Mouse (Mus musculus): ENCODE measurements around the gene Tbc1d10c. TPM values are rescaled to one million over a fixed set of nuclear protein-coding genes. Genes with fewer than 3 reads are reported as not detected.
A peak's percentile ranks its signal among the peaks of the same experiment; 100 is the strongest.
"Not testable (repeated sequence)": the region's sequence is repeated elsewhere in the genome, so short reads cannot be mapped to it uniquely, and the experiment has no call there.

Tbc1d10c gene
- total RNA-seq, 2 experiments from 2014 or later = 1.6 to 1.8 TPM

GRCm38 (mm10) chr19:4149764-4150461 is 41.2 kb downstream of the Tbc1d10c start:
- intact Hi-C loops (cut with DNase I) = no loop called here
- no peak for DNase-seq (ENCODE audit: low spot score in 2 of 2)

- intact Hi-C loops (cut with DNase I) = no loop called here
- no peak for DNase-seq (ENCODE audit: low spot score in 2 of 2)
Observed at GRCm38 (mm10) chr19:4149283-4149682, 41.8 kb downstream of the Tbc1d10c start.

DNA sequence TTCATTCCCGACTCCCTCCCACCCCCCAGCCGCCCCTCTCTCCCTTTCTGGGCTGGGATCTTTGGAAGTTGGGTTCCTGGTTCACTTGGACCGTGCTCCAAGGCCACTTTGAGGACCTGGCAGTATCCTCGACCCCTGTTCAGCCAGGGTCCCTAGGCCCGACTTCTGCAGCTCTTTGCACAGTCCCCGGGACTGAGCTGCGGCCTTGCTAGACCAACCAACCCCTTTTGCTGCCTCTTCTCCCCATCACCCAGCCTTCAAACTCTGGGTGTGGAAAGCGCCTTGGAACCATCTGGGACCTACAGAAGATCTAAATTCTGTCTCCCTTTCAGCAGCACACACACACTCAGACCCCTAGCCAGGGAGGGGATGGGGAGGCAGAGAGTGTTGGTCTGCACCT is 42.3 kb downstream of the Tbc1d10c start:
- intact Hi-C loops (cut with DNase I) = no loop called here

DNA sequence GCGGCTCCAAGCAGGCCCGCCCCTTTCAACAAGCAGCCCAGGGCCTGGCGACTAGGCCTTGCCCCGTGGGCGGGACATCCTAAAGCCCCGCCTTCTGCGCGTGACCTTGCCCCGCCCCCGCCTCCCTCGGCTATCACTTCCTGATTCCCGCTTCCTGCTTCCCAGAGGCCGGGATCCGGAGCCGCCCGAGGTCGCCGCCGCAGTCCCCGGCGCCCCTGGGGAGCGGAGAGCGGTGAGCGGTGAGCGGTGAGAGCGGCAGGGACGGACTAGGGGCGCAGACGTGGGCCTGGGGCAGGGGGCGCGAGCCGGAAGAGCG is 42.6 kb downstream of the Tbc1d10c start, which contains the start of gene Coro1b:
Gene Coro1b, plus strand, starts transcription at position 129 of the 316 bp plus-strand sequence.
- peak; percentile 94 to 95 for DNase-seq (ENCODE audit: low spot score in 2 of 2)
- intact Hi-C loops (cut with DNase I) = no loop called here

More for the DNA sequence above, 42.3 kb downstream of the Tbc1d10c start:
- no peak for DNase-seq (ENCODE audit: low spot score in 2 of 2)

DNA sequence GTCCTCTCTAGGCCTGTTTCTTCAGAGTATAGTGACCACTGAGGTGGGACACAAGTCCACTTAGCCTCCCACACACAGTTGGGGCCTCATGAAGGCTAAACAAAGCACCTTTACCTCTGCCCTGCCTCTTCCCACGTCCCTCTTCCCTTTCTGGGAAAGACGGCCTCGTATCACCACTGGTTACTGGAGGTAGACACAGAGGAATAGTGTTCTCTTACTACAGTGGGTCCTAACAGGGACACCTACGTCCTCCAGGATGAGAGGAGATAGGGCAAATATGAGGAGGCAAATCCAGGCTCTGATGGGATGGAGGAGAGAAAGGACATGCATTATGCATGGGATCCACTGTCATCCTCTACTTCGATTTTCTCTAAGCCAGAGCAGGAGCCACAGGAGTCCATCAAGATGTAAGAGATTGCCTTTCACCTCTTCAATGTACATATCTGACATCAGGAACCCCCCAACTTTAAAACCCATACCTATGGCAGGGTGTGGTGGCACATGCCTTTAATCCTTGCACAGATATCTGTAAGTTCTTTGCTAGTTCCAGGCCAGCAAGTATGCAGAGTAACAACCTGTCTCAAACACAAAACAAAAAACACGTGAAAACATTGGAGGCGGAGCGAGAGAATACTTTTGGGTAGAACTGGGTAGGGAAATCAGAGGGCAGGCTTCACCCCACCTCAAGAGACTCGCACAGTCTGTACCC is 43.1 kb downstream of the Tbc1d10c start:
- intact Hi-C loops (cut with DNase I) = no loop called here

GRCm38 (mm10) chr19:4147022-4147405 is 44.1 kb downstream of the Tbc1d10c start:
- intact Hi-C loops (cut with DNase I) = no loop called here
- DNase-seq (ENCODE audit: low spot score in 2 of 2) = no peak

More for the DNA sequence above, 43.1 kb downstream of the Tbc1d10c start:
- DNase-seq (ENCODE audit: low spot score in 2 of 2) = no peak

- intact Hi-C loops (cut with DNase I) = no loop called here
- no peak for DNase-seq (ENCODE audit: low spot score in 2 of 2)
Observed at GRCm38 (mm10) chr19:4146366-4147021, 44.6 kb downstream of the Tbc1d10c start.

GRCm38 (mm10) chr19:4145936-4146335 is 45.1 kb downstream of the Tbc1d10c start:
- intact Hi-C loops (cut with DNase I) = no loop called here
- no peak for DNase-seq (ENCODE audit: low spot score in 2 of 2)

DNA sequence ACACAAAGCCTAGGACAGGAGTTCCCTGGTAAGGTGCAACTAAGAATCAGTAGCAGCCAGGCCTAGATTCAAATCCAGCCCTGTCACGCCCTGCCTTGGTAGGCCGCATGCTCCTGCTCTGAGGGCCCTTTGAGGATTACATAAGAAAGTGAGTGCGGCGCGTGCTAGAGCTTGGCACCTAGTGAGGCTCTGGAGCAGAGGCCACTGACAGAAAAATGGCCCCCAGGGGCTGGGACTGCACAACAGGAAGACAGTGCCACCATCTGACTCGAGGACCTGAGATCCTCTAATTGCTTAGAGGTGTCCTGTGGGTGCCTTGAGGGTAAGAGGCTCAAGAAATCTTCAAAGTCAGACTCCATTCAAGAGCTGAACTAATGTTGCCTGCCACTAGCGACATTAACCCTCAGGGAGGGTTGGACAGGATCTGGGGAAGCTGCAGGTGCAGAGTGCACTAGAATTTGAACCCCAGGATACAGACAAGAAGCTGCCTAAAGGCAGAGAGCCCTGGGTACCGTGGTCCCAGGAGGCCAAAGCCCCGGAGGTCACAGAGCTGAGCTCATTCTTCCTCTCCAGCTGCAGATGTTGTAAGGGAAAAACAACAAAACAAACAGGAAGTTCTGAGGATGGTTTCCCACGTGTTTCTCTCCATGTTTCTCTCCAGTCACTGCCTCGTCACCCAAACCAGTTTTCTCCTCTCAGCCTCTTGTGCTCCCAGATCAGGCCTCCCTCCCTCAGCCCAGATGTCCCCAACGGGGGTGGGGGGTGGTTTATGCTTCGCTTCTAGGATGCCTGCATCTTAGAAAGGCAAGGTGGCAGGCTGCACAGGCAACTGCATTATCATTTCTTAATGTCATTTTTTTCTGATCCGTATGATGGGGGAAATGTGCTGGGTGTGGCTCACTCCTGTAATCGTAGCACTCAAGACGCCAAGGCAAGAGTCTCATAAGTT is 46.3 kb downstream of the Tbc1d10c start:
- DNase-seq (ENCODE audit: low spot score in 2 of 2) = no peak
- intact Hi-C loops (cut with DNase I) = no loop called here

DNA sequence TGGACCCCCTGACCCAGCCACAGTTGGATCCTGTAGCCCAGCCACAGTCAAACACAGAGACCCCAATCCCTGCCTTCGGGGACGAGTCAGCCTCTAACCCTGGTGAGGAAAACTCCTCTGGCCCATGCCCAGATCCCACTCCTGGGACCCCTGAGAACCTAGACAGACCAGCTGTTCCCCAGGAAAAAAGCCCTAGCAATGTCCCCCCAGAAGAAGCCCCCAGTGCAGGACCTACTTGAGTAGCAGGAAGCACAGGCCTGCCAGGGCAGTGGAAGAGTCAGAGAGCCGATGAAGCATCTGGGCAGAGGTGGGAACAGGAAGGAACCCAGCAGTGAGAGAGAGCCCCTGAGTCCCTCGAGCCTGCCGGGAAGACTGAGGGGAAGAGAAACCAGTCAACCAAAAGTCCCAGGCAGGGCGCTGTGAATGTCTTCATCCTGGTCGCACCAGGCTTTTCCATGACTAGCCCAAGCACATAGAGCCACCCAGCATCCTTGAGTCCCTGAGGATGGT is 47.3 kb downstream of the Tbc1d10c start, which contains the start of gene Cabp4:
Gene Cabp4, minus strand, starts transcription at position 275 of the 510 bp plus-strand sequence.
- intact Hi-C loops (cut with DNase I) = no loop called here
- DNase-seq (ENCODE audit: low spot score in 2 of 2) = no peak

GRCm38 (mm10) chr19:4142416-4143173 is 48.5 kb downstream of the Tbc1d10c start:
- no peak for DNase-seq (ENCODE audit: low spot score in 2 of 2)
- intact Hi-C loops (cut with DNase I) = no loop called here

GRCm38 (mm10) chr19:4140147-4140546 is 50.9 kb downstream of the Tbc1d10c start:
- DNase-seq (ENCODE audit: low spot score in 2 of 2) = no peak
- intact Hi-C loops (cut with DNase I) = no loop called here

DNA sequence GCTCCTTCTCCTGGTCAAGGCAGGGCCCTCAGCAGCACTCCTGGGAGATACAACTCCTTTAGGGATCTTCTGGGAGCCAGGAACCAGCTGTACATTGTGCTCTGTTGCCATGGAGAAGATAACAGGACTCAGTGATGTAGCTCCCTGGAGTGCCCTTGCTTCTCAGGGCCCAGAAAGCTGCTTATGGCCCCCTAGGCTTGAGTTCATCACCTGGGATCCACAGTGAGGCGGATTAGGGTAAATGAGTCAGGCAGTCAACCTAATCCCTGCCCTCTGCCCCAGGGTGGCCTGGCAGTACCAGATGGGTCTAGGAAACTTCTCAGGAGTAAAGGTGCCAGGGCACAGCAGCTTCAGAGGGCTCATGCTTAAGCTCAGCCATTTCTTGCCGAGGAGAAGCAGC is 51.6 kb downstream of the Tbc1d10c start, which contains the start of gene Gpr152:
Gene Gpr152, plus strand, starts transcription at position 342 of the 400 bp plus-strand sequence.
- no peak for DNase-seq (ENCODE audit: low spot score in 2 of 2)
- intact Hi-C loops (cut with DNase I) = no loop called here

GRCm38 (mm10) chr19:4137913-4138312 is 53.2 kb downstream of the Tbc1d10c start:
- intact Hi-C loops (cut with DNase I) = no loop called here
- no peak for DNase-seq (ENCODE audit: low spot score in 2 of 2)

DNA sequence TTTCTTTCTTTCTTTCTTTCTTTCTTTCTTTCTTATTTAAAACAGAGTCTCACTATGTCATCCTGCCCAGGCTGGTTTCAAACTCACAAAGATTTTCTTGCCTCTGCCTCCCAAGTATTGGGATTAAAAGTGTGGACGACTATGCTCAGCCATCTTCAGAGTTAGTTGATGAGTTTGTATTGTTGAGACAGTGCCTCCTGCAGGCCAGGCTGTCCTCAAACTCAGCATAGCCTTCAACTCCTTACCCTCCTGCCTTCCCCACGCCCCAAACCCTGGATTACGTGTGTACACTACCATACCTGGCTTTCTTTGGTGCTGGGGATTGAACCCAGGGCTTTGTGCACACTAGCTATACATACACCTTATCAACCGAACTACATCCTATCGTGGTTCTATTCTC is 54.6 kb downstream of the Tbc1d10c start:
- no peak for DNase-seq (ENCODE audit: low spot score in 2 of 2)
- intact Hi-C loops (cut with DNase I) = no loop called here

DNA sequence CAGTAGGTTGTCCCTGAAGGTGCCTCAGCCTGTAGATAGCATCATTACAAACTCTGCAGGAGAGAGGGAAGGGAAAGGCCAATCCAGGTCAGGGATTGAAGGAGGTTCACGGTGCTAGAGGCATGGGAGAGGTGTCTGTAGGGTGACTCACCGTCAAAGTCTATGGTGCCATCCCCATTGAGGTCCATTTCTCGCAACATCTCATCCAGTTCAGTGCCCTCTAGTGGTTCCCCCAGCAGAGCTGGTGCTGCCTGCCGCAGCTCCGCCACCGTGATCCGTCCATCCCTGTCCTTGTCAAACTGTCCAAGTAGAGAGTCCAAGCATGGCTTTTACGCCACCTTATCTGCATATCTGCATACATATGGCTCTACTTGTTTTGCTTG is 55.1 kb downstream of the Tbc1d10c start:
- intact Hi-C loops (cut with DNase I) = not testable (repeated sequence)

DNA sequence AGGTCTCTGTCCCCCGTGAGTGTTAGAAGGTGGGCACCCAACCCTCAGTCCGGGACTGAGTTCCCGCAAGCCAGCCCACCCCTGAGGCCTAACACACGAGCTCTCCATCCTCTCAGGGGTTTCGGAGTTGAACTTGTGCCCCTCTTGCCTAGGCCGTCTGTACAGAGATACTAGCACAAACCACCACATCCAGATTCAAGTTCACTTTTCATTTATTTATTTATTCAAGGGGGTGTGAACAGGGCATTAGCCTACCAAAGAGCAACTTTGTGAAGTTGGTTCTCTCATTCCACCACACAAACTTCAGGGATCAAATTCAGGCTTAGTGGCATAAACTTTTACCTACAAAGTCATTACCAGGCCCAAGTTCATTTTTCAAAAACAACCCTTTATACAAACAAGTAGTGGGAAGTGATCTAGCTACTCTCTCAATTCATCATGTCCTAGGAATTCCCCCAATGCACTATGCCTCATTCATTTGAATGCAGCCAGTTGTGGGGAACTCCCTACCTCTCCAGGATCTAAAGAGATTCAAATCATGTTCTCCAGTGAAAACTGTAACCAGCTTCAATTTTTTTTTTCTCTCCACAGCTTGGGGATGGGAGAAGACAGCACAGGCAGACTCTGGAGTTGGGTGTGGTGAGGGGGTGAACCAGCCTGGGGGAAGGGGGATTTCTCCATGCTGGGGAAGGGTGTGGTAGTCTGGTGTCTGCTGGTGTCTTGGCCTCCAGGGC is 55.7 kb downstream of the Tbc1d10c start:
- intact Hi-C loops (cut with DNase I); DNase-seq (ENCODE audit: low spot score in 2 of 2): not testable (repeated sequence)

More for the DNA sequence above, 55.1 kb downstream of the Tbc1d10c start:
- DNase-seq (ENCODE audit: low spot score in 2 of 2) = not testable (repeated sequence)

DNA sequence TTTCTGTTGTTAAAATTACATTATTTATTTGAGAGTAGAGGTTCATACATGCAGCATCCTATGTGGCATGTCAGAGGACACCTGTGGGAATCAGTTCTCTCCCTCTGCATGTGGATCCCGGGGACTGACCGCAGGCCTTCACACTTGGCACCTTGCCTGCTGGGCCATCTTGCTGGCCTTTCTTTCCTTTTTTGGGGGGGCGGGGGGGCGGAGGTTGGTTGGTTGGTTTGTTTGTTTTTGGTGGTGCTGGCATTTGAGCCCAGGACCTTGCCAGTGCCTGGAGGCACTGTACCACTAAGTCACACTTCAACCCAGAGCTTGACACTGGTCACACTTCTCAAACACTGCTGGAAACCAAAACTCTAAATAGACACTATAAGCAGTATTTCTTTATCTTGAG is 56.7 kb downstream of the Tbc1d10c start:
- intact Hi-C loops (cut with DNase I) = no loop called here
- no peak for DNase-seq (ENCODE audit: low spot score in 2 of 2)
